Comparison of ENCODE assay signal across 13 mouse cellular contexts in genomic region chr2:71988572-71988971, GRCm38 (mm10). TPM values are rescaled to one million over a fixed set of nuclear protein-coding genes. Genes with fewer than 3 reads are reported as not detected.
DNase-seq lines count a peak whose midpoint lies in the region; ATAC-seq and TF ChIP-seq lines count a peak whose summit lies in the region.
"Had no signal": no experiment of that assay in that cellular context is flagged by ENCODE, and none has a peak within 500 bp of the region (broad histone marks: within the 10 kb centered on the region; RNA-seq: fewer than 3 reads in every experiment).

No protein-coding gene starts in this region.

- H3K9ac ChIP-seq in stomach, embryonic 16.5 days (ENCODE audit: low read length): no peak overlapping the region
- H3K9ac ChIP-seq: hindbrain, embryonic 13.5 days had no signal

- ATAC-seq in stomach, embryonic 16.5 days (ENCODE audit: insufficient read depth, low FRiP score): 0 out of 2 replicates have a peak, but pooled peaks have one; percentile 29
- ATAC-seq: forebrain, embryonic 16.5 days had no signal

- no peak for TF ChIP-seq CTCF in cerebellum, adult 2 months (IDR thresholded peaks at IDR 0.05; ENCODE audit: borderline replicate concordance, insufficient read depth, low read depth, low read length)
- TF ChIP-seq CTCF in kidney, adult 2 months (conservative IDR thresholded peaks at IDR 0.05; ENCODE audit: insufficient read depth, insufficient read length, low read depth, low read length): no peak

- no peaks in the 10 kb centered on the region for H3K9me3 ChIP-seq in stomach, embryonic 16.5 days (replicated peaks; ENCODE audit: control insufficient read depth, low read length)
- H3K9me3 ChIP-seq: hindbrain, embryonic 13.5 days had no signal

- no peaks in the 10 kb centered on the region for H3K36me3 ChIP-seq in kidney, adult 2 months (ENCODE audit: control insufficient read depth, insufficient read depth, low read length)
- H3K36me3 ChIP-seq in stomach, embryonic 16.5 days (ENCODE audit: control insufficient read depth, insufficient read depth, low read length): no peaks in the 10 kb centered on the region
- H3K36me3 ChIP-seq: hindbrain, embryonic 13.5 days had no signal

- H3K4me2 ChIP-seq in stomach, embryonic 16.5 days (ENCODE audit: low read depth, low read length): no peak overlapping the region
- H3K4me2 ChIP-seq: hindbrain, embryonic 13.5 days had no signal

- WGBS in cerebellum, adult 2 months: 12% methylated on average over 6 of the region's 6 CpGs
- 37% methylated on average over 6 of the region's 6 CpGs for WGBS in kidney, adult 2 months
- 43% methylated on average over 6 of the region's 6 CpGs for WGBS in stomach, embryonic 16.5 days

- H3K4me1 ChIP-seq in cerebellum, adult 2 months (ENCODE audit: control insufficient read depth, insufficient read depth, low read length): peaks cover 45% of the 10 kb centered on the region
- no peaks in the 10 kb centered on the region for H3K4me1 ChIP-seq in kidney, adult 2 months (ENCODE audit: control insufficient read depth, insufficient read depth, low read length)
- H3K4me1 ChIP-seq in stomach, embryonic 16.5 days (ENCODE audit: control insufficient read depth, insufficient read depth, low read length): peaks cover 5% of the 10 kb centered on the region; the same call in 1 of the 2 replicates

- H3K27ac ChIP-seq in cerebellum, adult 2 months (ENCODE audit: insufficient read depth, low read length): peak overlapping the region; percentile 77
- H3K27ac ChIP-seq in kidney, adult 2 months (ENCODE audit: insufficient read depth, low read depth, low read length): no peak overlapping the region
- H3K27ac ChIP-seq in stomach, embryonic 16.5 days (ENCODE audit: low read length): no peak overlapping the region
- H3K27ac ChIP-seq: hindbrain, embryonic 13.5 days had no signal

- intact Hi-C loops in gastrocnemius, postnatal 36 days (cut with DNase I): no loop called here

- H3K27me3 ChIP-seq in cerebellum, adult 2 months (ENCODE audit: control insufficient read depth, insufficient read depth, low read length): no peaks in the 10 kb centered on the region
- no peaks in the 10 kb centered on the region; the same call in 1 of the 2 replicates for H3K27me3 ChIP-seq in kidney, adult 2 months (replicated peaks; ENCODE audit: control insufficient read depth, insufficient read depth, low read length)
- H3K27me3 ChIP-seq in stomach, embryonic 16.5 days (ENCODE audit: control insufficient read depth, insufficient read depth, low read length): no peaks in the 10 kb centered on the region
- H3K27me3 ChIP-seq: hindbrain, embryonic 13.5 days had no signal

- no peak for TF ChIP-seq POLR2A in cerebellum, adult 2 months (IDR thresholded peaks at IDR 0.05; ENCODE audit: borderline replicate concordance, insufficient read depth, low read length)
- TF ChIP-seq POLR2A in kidney, adult 2 months (IDR thresholded peaks at IDR 0.05; ENCODE audit: low read depth, low read length): no peak

- DNase-seq in cerebellum, adult 2 months: no peak
- no peak for DNase-seq in cerebellum, postnatal 10 days
- peak; percentile 16 to 22 for DNase-seq in kidney, postnatal 4 days
- no peak for DNase-seq in kidney, adult 2 months
- DNase-seq in right cerebral cortex, adult 18-20 months: peak; percentile 74
- DNase-seq in right cerebral cortex, postnatal 10 days (ENCODE audit: low spot score in 2 of 2): no peak
- DNase-seq in gastrocnemius, postnatal 36 days: no peak
- DNase-seq: adrenal gland, postnatal 10 days; kidney, adult 9 months; liver had no signal

- peak overlapping the region; percentile 19 for H3K4me3 ChIP-seq in cerebellum, adult 2 months (replicated peaks; ENCODE audit: insufficient read depth, low read depth, low read length)
- H3K4me3 ChIP-seq in kidney, adult 2 months (ENCODE audit: insufficient read depth, low read depth, low read length): no peak overlapping the region
- H3K4me3 ChIP-seq in stomach, embryonic 16.5 days (replicated peaks; ENCODE audit: low read length): no peak overlapping the region
- H3K4me3 ChIP-seq: hindbrain, embryonic 13.5 days had no signal

RNA-seq across cellular contexts. Expression of gene Rapgef4, which starts 7.5 kb away (rescaled TPM):
- polyA plus RNA-seq in cerebellum, adult 2 months (2012; rRNA removed): 192 and 200 TPM in 2 replicates
- 6.2 and 6.4 TPM in 2 replicates for polyA plus RNA-seq in kidney, adult 2 months (2012; rRNA removed)
- 3.6 and 5.6 TPM in 2 replicates for polyA plus RNA-seq in stomach, embryonic 16.5 days (2015; fragmentation: Nextera tagmentation; extraction: Ambion mirVana)
- 1 to 10 TPM; 1.6 to 2.6 TPM for total RNA-seq in gastrocnemius, postnatal 36 days (2021)

Comparison
In these comparisons a context has a peak if more than half of its experiments do, and no peak if none do; other contexts are left out.
1. DNase-seq: peak in kidney, postnatal 4 days (2 of 2) and right cerebral cortex, adult 18-20 months (single experiment); none in cerebellum, adult 2 months (0 of 2), cerebellum, postnatal 10 days (0 of 2), kidney, adult 2 months (single experiment), right cerebral cortex, postnatal 10 days (0 of 2) and gastrocnemius, postnatal 36 days (0 of 2).
2. RNA of gene Rapgef4, which starts 7.5 kb away (polyA plus RNA-seq): 192 to 200 TPM in cerebellum, adult 2 months; 6.2 to 6.4 TPM in kidney, adult 2 months and 3.6 to 5.6 TPM in stomach, embryonic 16.5 days; every median in the first group is over 10 times any median in the second.